Mouse (Mus musculus) lung, postnatal 14 days (tissue): ENCODE measurements at regions not wholly inside any gene's neighbourhood (a gene's known extent, or its start where the extent isn't known, plus 50 kb on each side); places are given as distances from the start of the nearest gene placed in this dataset.
"Not testable (repeated sequence)": the region's sequence is repeated elsewhere in the genome, so short reads cannot be mapped to it uniquely, and the experiment has no call there.

Experiments
- DNase-seq: peaks from one replicate; pipeline ENCODE4 v3.0.0; 2021

GRCm38 (mm10) chr3:6883401-6883800 lies 263.2 kb upstream of the 1700008P02Rik start:
- no peak for DNase-seq

GRCm38 (mm10) chr3:6876265-6876664 lies 256.0 kb upstream of the 1700008P02Rik start:
- no peak for DNase-seq

- DNase-seq: no peak
Observed at GRCm38 (mm10) chr3:6872170-6872569, 251.9 kb upstream of the 1700008P02Rik start.

GRCm38 (mm10) chr3:6871752-6872151 lies 251.5 kb upstream of the 1700008P02Rik start:
- no peak for DNase-seq

GRCm38 (mm10) chr3:6866148-6866483 lies 245.9 kb upstream of the 1700008P02Rik start:
- no peak for DNase-seq

- DNase-seq: no peak
Observed at GRCm38 (mm10) chr3:6865462-6866147, 245.4 kb upstream of the 1700008P02Rik start.

GRCm38 (mm10) chr3:6859866-6860180 lies 239.6 kb upstream of the 1700008P02Rik start:
- no peak for DNase-seq

GRCm38 (mm10) chr3:6858982-6859865 lies 239.0 kb upstream of the 1700008P02Rik start:
- DNase-seq: no peak

- DNase-seq: no peak
Observed at GRCm38 (mm10) chr3:6819332-6819731, 199.1 kb upstream of the 1700008P02Rik start.

GRCm38 (mm10) chr3:6812346-6812745 lies 192.1 kb upstream of the 1700008P02Rik start:
- no peak for DNase-seq

- DNase-seq: no peak
Observed at GRCm38 (mm10) chr3:6809381-6809950, 189.2 kb upstream of the 1700008P02Rik start.

GRCm38 (mm10) chr3:6800092-6800716 lies 180.0 kb upstream of the 1700008P02Rik start:
- DNase-seq: not testable (repeated sequence)

- DNase-seq: no peak
Observed at GRCm38 (mm10) chr3:6768506-6768905, 148.3 kb upstream of the 1700008P02Rik start.

GRCm38 (mm10) chr3:6768085-6768484 lies 147.8 kb upstream of the 1700008P02Rik start:
- not testable (repeated sequence) for DNase-seq

- peak; percentile 9 for DNase-seq
Observed at GRCm38 (mm10) chr3:6759172-6759571, 138.9 kb upstream of the 1700008P02Rik start.

- DNase-seq: no peak
Observed at GRCm38 (mm10) chr3:6757562-6757961, 137.3 kb upstream of the 1700008P02Rik start.

- DNase-seq: not testable (repeated sequence)
Observed at GRCm38 (mm10) chr3:6750746-6751145, 130.5 kb upstream of the 1700008P02Rik start.

- no peak for DNase-seq
Observed at GRCm38 (mm10) chr3:6731372-6732297, 111.4 kb upstream of the 1700008P02Rik start.

- DNase-seq: no peak
Observed at GRCm38 (mm10) chr3:6730066-6730465, 109.8 kb upstream of the 1700008P02Rik start.

GRCm38 (mm10) chr3:6683679-6684078 lies 63.4 kb upstream of the 1700008P02Rik start:
- DNase-seq: no peak

GRCm38 (mm10) chr3:6681411-6681810 lies 61.2 kb upstream of the 1700008P02Rik start:
- DNase-seq: no peak

GRCm38 (mm10) chr3:6676382-6676781 lies 56.1 kb upstream of the 1700008P02Rik start:
- DNase-seq: no peak
